Mouse (Mus musculus): Measurements from ENCODE around the gene Larp4.
"Not testable (repeated sequence)": the region's sequence is repeated elsewhere in the genome, so short reads cannot be mapped to it uniquely, and the experiment has no call there.

The Larp4 gene

DNA sequence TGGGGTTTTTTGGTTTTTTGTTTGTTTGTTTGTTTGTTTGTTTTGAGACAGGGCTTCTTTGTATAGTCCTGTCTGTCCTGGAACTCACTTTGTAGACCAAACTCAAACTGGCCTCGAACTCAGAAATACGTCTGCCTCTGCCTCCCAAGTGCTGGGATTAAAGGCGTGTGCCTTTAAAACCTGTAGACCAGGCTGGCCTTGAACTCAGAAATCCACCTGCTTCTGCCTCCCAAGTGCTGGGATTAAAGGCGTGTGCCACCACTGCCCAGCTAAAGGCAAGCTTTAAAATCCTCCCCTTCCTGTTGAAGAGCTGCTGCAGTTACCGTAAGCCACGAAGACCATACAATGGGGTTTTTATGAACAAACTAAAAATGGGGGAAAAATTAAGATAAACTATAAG is at the start of gene Larp4:
Gene Larp4, plus strand, starts transcription at position 301 of the 400 bp plus-strand sequence.
- H3K36me3 ChIP-seq (ENCODE audit: control insufficient read depth, insufficient read depth, low read length, poor library complexity, severe bottlenecking); DNase-seq (ENCODE audit: low read depth, low spot score); H3K27me3 ChIP-seq (ENCODE audit: control insufficient read depth, insufficient read depth, low read length, poor library complexity, severe bottlenecking): not testable (repeated sequence)

GRCm38 (mm10) chr15:99931231-99931630 is 38.6 kb upstream of the Larp4 start:
- Histone ChIP-seq H3K27me3 (ENCODE audit: control insufficient read depth, insufficient read depth, low read length, poor library complexity, severe bottlenecking) (no peaks in the 10 kb centered on the region), H3K36me3 (ENCODE audit: control insufficient read depth, insufficient read depth, low read length, poor library complexity, severe bottlenecking) (no peaks in the 10 kb centered on the region)
- DNase-seq (ENCODE audit: low read depth, low spot score): no peak

DNA sequence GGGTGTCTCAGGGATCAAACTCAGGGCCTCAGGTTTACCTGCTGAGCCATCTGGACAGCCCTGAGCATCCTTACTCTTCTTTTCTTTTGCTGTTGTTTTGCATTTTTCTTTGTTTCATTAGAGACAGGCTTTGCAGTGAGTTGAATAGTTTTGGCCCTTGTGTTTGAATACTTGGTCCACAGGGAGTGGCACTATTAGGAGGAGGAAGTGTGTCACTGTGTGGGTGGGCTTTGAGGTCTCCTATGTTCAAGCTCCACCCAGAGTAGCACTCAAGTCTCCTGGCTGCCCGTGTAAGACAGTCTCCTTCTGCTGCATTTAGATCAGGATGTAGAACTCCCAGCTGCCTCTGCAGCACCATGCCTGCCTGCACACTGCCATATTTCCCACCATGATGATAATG is 35.4 kb upstream of the Larp4 start:
- no peak for DNase-seq (ENCODE audit: low read depth, low spot score)
- H3K36me3 ChIP-seq (ENCODE audit: control insufficient read depth, insufficient read depth, low read length, poor library complexity, severe bottlenecking): no peaks in the 10 kb centered on the region
- no peaks in the 10 kb centered on the region for H3K27me3 ChIP-seq (ENCODE audit: control insufficient read depth, insufficient read depth, low read length, poor library complexity, severe bottlenecking)

DNA sequence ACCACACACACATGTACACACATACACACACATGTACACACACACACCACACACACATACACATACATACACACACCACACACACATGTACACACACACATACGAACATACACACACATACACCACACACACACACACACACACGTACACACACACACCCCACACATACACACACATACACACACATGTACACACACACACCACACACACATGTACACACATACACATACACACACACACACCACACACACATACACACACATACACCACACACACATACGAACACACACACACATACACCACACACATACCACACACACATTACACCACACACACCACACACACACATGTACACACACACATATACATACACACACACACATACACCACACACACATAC is 33.2 kb upstream of the Larp4 start:
- no peak for DNase-seq (ENCODE audit: low read depth, low spot score)
- Histone ChIP-seq H3K27me3 (ENCODE audit: control insufficient read depth, insufficient read depth, low read length, poor library complexity, severe bottlenecking) (no peaks in the 10 kb centered on the region), H3K36me3 (ENCODE audit: control insufficient read depth, insufficient read depth, low read length, poor library complexity, severe bottlenecking) (no peaks in the 10 kb centered on the region)

DNA sequence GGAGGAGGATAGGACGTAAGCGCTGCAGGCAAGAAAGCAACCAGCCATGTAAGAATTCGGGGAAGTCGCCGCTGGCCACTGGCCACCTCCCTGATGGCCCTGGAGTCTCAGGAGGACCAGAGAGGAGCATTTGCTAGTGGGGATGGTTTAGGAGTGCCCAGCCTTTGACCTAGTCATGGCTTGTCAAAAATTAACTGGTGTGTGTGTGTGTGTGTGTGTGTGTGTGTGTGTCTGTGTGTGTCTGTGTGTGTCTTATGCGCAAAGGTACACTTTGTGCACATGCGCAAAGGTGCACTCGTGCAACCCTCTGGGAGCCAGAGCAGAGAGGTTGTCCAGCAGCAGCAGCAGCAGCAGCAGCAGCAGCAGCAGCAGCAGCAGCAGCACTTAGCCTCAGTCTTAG is 32.0 kb upstream of the Larp4 start:
- DNase-seq (ENCODE audit: low read depth, low spot score): no peak
- Histone ChIP-seq H3K36me3 (ENCODE audit: control insufficient read depth, insufficient read depth, low read length, poor library complexity, severe bottlenecking) (no peaks in the 10 kb centered on the region), H3K27me3 (ENCODE audit: control insufficient read depth, insufficient read depth, low read length, poor library complexity, severe bottlenecking) (no peaks in the 10 kb centered on the region)

GRCm38 (mm10) chr15:99940426-99940825 is 29.4 kb upstream of the Larp4 start:
- no peaks in the 10 kb centered on the region for H3K27me3 ChIP-seq (ENCODE audit: control insufficient read depth, insufficient read depth, low read length, poor library complexity, severe bottlenecking)
- no peaks in the 10 kb centered on the region for H3K36me3 ChIP-seq (ENCODE audit: control insufficient read depth, insufficient read depth, low read length, poor library complexity, severe bottlenecking)

GRCm38 (mm10) chr15:99940970-99941630 is 28.8 kb upstream of the Larp4 start:
- no peaks in the 10 kb centered on the region for H3K27me3 ChIP-seq (ENCODE audit: control insufficient read depth, insufficient read depth, low read length, poor library complexity, severe bottlenecking)
- DNase-seq (ENCODE audit: low read depth, low spot score): no peak
- H3K36me3 ChIP-seq (ENCODE audit: control insufficient read depth, insufficient read depth, low read length, poor library complexity, severe bottlenecking): no peaks in the 10 kb centered on the region

More at GRCm38 (mm10) chr15:99940426-99940825, 29.4 kb upstream of the Larp4 start:
- DNase-seq (ENCODE audit: low read depth, low spot score): no peak

DNA sequence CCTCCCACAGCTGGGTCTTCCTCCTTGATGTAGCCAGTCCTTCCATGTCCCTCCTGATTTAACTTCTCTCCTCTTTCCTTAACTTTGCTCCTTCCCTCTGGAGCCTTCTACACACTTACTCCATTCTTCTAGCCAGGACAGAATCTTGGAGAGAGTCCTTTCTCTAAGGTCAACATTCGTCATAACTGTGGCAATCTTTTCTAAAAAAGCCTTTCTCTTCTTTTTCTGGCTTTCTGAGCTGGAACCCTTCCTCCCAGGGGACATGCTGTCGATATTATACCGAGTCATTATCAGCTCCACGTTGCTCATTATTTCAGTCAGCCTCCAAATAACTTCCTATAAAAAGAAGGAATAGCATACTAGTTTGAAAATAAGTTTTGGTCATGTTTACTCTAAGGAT is 14.5 kb upstream of the Larp4 start:
- H3K36me3 ChIP-seq (ENCODE audit: control insufficient read depth, insufficient read depth, low read length, poor library complexity, severe bottlenecking): no peaks in the 10 kb centered on the region
- DNase-seq (ENCODE audit: low read depth, low spot score): no peak
- no peaks in the 10 kb centered on the region for H3K27me3 ChIP-seq (ENCODE audit: control insufficient read depth, insufficient read depth, low read length, poor library complexity, severe bottlenecking)

GRCm38 (mm10) chr15:99965103-99965775 is 4.6 kb upstream of the Larp4 start:
- Histone ChIP-seq H3K27me3 (ENCODE audit: control insufficient read depth, insufficient read depth, low read length, poor library complexity, severe bottlenecking) (no peaks in the 10 kb centered on the region), H3K36me3 (ENCODE audit: control insufficient read depth, insufficient read depth, low read length, poor library complexity, severe bottlenecking) (no peaks in the 10 kb centered on the region)
- DNase-seq (ENCODE audit: low read depth, low spot score): no peak

- H3K36me3 ChIP-seq (ENCODE audit: control insufficient read depth, insufficient read depth, low read length, poor library complexity, severe bottlenecking): no peaks in the 10 kb centered on the region
- DNase-seq (ENCODE audit: low read depth, low spot score): no peak
- H3K27me3 ChIP-seq (ENCODE audit: control insufficient read depth, insufficient read depth, low read length, poor library complexity, severe bottlenecking): no peaks in the 10 kb centered on the region
Observed at GRCm38 (mm10) chr15:99966961-99967360, 2.9 kb upstream of the Larp4 start, which contains the start of gene Fam186a. Fam186a (minus strand) TSS chr15:99967061.

GRCm38 (mm10) chr15:99970606-99971005 is 741 bp downstream of the Larp4 start:
- H3K27me3 ChIP-seq (ENCODE audit: control insufficient read depth, insufficient read depth, low read length, poor library complexity, severe bottlenecking): no peaks in the 10 kb centered on the region
- H3K36me3 ChIP-seq (ENCODE audit: control insufficient read depth, insufficient read depth, low read length, poor library complexity, severe bottlenecking): no peaks in the 10 kb centered on the region
- no peak for DNase-seq (ENCODE audit: low read depth, low spot score)

DNA sequence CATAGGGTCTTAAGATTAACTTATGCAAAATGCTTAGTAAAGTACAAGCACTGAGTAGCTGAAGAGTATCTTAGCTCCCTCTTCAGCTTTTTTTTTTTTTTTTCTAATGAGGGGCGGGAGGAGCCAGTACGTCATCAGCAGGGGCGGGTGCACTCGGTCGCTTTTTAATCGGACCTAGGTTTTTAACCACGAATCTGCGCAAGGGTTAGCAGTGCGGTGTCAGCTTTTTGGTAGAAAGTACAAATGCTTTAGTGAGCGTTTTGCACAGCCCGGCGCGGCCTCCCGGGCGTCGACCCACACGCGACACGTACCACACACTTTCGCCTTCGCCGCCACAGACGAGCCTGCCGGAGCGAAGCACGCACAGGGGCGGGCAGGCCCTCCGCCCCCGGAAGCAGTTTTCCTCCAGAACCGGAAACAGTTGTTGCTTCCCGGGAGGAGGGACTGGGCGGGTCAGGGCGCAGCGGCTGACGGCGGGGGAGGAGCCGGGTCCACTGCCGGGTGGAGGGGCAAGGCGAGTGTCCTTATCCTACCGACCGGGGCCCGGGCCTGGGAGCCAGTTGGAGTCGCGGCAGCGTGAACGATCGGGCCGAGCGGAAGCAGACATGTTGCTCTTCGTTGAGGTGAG is 2.6 kb downstream of the Larp4 start:
- no peaks in the 10 kb centered on the region for H3K36me3 ChIP-seq (ENCODE audit: control insufficient read depth, insufficient read depth, low read length, poor library complexity, severe bottlenecking)
- H3K27me3 ChIP-seq (ENCODE audit: control insufficient read depth, insufficient read depth, low read length, poor library complexity, severe bottlenecking): no peaks in the 10 kb centered on the region
- DNase-seq (ENCODE audit: low read depth, low spot score): peak; percentile 94

DNA sequence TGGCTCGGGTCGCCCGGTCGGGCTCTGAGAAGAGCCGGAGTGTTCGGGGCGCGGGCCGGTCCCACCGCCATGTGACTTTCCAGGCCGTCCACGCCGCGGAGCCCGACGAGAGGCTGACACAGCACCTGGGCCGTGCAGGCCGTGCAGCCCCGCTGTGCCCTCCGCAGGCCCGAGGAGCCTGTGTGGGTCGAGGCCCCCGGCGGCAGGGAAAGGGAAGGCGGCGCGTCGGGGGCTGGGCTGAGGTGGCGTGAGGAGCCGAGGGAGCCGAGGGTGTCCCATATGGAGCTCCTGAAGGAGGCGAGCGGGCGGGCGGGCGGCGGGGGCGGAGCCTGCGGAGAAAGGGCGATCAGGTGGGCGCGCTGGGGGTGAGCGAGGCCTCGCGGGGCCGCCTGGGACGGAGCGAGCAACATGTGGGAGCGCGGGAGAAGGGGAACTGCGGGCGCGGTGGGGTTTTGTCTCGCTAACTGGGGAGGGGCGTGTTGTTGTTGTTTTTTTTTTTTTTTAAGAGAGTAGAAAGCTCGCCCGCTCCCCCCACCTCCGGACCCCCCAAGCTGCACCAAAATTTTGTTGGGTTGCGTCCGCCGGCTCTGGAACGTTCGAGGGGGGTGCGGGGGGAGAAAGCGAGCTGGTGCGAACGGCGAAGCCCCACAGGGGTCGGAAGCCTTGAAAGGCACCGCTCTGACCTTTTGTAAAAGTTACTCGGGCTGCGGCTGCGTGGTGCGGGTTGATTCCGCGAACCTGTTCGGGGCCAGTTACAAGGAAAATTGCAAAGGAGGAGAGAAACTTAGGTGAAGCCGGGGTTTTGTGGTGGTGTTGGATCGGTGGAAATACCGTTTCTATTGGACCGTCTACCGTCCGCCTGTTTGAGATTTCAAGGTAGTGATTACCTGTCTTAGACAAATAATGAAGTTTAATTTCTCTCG is 3.4 kb downstream of the Larp4 start:
- Histone ChIP-seq H3K27me3 (ENCODE audit: control insufficient read depth, insufficient read depth, low read length, poor library complexity, severe bottlenecking) (no peaks in the 10 kb centered on the region), H3K36me3 (ENCODE audit: control insufficient read depth, insufficient read depth, low read length, poor library complexity, severe bottlenecking) (no peaks in the 10 kb centered on the region)
- peak; percentile 31 for DNase-seq (ENCODE audit: low read depth, low spot score)

GRCm38 (mm10) chr15:99974476-99975220 is 4.8 kb downstream of the Larp4 start:
- no peak for DNase-seq (ENCODE audit: low read depth, low spot score)
- Histone ChIP-seq H3K27me3 (ENCODE audit: control insufficient read depth, insufficient read depth, low read length, poor library complexity, severe bottlenecking) (no peaks in the 10 kb centered on the region), H3K36me3 (ENCODE audit: control insufficient read depth, insufficient read depth, low read length, poor library complexity, severe bottlenecking) (no peaks in the 10 kb centered on the region)

All from splenic B cell, adult 2 months (primary cell).